Mouse (Mus musculus) limb, embryonic 13.5 days (tissue): ENCODE measurements around the gene Ctdspl. TPM values are rescaled to one million over a fixed set of nuclear protein-coding genes. Genes with fewer than 3 reads are reported as not detected.

Experiments
- ATAC-seq: fragments of 200-750 bp; cut with Nextera tagmentation; 2 replicates; pipeline ENCODE4 v1.8.0; 2017; ENCODE audit warnings: low read depth, moderate number of reproducible peaks, moderate TSS enrichment; ENCODE audit not compliant: low FRiP score
- H3K27ac ChIP-seq: fragments of 300-500 bp; sonication (generic); 2 replicates; pipeline ENCODE4 v1.5.1; 2015; ENCODE audit warnings: inconsistent platforms, mild to moderate bottlenecking, moderate library complexity
- H3K27me3 ChIP-seq: fragments of 300-500 bp; sonication (generic); 2 replicates; pipeline ENCODE4 v1.6.1; 2015; ENCODE audit warnings: mild to moderate bottlenecking, inconsistent platforms
- H3K36me3 ChIP-seq: fragments of 300-500 bp; sonication (generic); 2 replicates; pipeline ENCODE4 v1.6.1; 2015; ENCODE audit warnings: inconsistent platforms, mild to moderate bottlenecking, moderate library complexity
- H3K4me1 ChIP-seq: fragments of 300-500 bp; sonication (generic); 2 replicates; pipeline ENCODE4 v1.6.1; 2015; ENCODE audit warnings: inconsistent platforms
- H3K4me2 ChIP-seq: fragments of 300-500 bp; sonication (generic); replicated peaks from 2 replicates; pipeline ENCODE4 v1.6.1; 2015; ENCODE audit warnings: inconsistent platforms, mild to moderate bottlenecking, moderate library complexity
- H3K4me3 ChIP-seq: fragments of 300-500 bp; sonication (generic); 2 replicates; pipeline ENCODE4 v1.5.1; 2015; ENCODE audit warnings: moderate library complexity, mild to moderate bottlenecking, inconsistent platforms
- H3K9ac ChIP-seq: fragments of 300-500 bp; sonication (generic); 2 replicates; pipeline ENCODE4 v1.6.1; 2015; ENCODE audit warnings: mild to moderate bottlenecking, inconsistent platforms
- H3K9me3 ChIP-seq: fragments of 300-500 bp; sonication (generic); 2 replicates; pipeline ENCODE4 v1.6.1; 2016; ENCODE audit warnings: inconsistent platforms
- WGBS: fragments of 180-500 bp; shearing (Covaris S2); methylation state at CpG from one replicate; pipeline ENCODE4 v1.1.7; 2015; 5-methylcytosine and 5-hydroxymethylcytosine counted together
- polyA plus RNA-seq: library from polyadenylated mRNA; unstranded; fragments of >200 nt; fragmentation: Nextera tagmentation; extraction: Ambion mirVana; gene quantifications from 2 replicates; pipeline ENCODE4 v1.2.1, GENCODE M21; 2015

Ctdspl gene
- polyA plus RNA-seq, 1 experiment from 2014 or later, result 24.8 TPM

DNA sequence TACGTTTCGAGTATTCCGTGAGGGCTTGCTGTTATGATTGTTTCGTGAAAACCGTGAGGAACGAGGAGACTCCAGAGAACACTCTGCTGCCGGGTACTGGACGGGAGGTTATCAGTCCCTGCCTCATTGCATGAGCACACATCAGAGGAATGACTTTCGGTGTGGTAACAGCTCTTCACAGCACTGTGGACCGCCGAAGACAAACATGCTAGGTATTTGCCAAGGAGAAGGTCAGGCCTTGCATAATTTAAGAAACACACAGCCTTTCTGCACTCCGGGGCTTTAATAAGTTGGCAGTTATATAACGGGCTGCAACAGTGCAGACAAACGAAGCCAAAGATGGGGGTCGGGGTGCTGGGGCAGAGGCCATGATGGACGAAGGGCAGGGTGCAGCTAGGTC, 25.9 kb downstream of the Ctdspl start:
- no peak overlapping the region for H3K4me3 ChIP-seq
- WGBS, result 90% methylated on average over 16 of the region's 16 CpGs
- H3K27ac ChIP-seq, result no peak overlapping the region; the same call in 1 of the 2 replicates
- H3K36me3 ChIP-seq, result peaks cover 27% of the 10 kb centered on the region
- H3K4me2 ChIP-seq, result no peak overlapping the region
- H3K4me1 ChIP-seq, result peaks cover 27% of the 10 kb centered on the region
- ATAC-seq, result no peak
- no peak overlapping the region for H3K9ac ChIP-seq
- 0 out of 2 replicates have a peak, but pooled peaks cover 3% of the 10 kb centered on the region for H3K9me3 ChIP-seq
- H3K27me3 ChIP-seq, result no peaks in the 10 kb centered on the region

DNA sequence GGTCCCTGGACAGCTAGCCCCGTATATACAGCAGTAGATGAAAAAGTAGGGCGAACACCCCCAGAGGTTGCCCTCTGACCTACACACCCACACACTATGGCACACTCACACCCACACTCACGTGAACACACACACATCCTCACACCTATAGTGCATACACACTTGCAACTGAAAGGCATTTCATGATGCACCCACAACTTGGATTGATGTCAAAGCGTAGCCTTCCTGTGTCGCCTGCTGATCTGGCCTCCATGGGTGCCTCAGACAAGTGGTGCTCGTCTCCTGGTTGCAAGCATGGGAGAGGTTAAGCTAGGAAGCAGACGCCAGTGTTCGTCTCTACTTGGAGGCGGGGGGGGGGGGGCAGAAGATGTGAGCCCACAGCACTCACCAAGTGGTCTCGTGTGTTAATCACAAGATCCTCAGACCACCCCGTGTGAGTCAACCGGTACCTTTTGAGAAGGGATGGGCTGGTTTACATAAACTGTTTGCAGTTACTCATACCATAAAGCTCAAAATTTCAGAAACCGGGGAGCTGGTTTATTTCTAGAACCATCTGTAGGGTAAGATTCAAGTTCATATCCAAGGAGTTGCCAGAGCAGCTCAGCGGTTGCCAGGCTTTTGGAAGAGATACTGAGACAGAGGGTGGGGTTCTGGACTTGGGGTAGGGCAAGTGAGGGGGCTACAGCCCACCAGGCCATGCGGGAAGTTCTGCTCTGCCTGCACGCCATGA, 27.4 kb downstream of the Ctdspl start:
- H3K9ac ChIP-seq, result no peak overlapping the region
- peaks cover 34% of the 10 kb centered on the region for H3K36me3 ChIP-seq
- H3K27me3 ChIP-seq, result no peaks in the 10 kb centered on the region
- H3K27ac ChIP-seq, result no peak overlapping the region
- H3K4me3 ChIP-seq, result no peak overlapping the region
- WGBS, result 93% methylated on average over 16 of the region's 16 CpGs
- H3K9me3 ChIP-seq, result 0 out of 2 replicates have a peak, but pooled peaks cover 3% of the 10 kb centered on the region
- peaks cover 21% of the 10 kb centered on the region for H3K4me1 ChIP-seq
- no peak overlapping the region for H3K4me2 ChIP-seq
- ATAC-seq, result no peak

DNA sequence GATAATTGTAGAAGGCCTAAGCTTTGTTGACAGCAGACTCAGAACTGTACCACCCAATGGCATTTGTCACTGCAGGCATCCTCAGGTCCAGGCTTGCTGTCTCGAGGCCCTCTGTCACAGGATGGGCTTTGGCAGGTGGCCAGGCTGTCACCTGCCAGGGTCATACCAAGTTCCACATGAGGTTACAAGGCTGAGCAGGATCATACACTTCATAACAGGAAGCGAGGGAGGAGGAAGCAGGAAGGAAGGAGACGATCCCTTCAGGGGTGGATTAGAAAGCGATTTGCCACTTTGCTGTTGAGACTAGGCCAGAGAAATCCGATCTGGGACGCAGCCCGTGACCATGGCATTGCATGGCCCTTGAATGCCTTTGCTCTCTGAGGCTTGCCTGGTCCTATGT, 32.5 kb downstream of the Ctdspl start:
- no peak for ATAC-seq

DNA sequence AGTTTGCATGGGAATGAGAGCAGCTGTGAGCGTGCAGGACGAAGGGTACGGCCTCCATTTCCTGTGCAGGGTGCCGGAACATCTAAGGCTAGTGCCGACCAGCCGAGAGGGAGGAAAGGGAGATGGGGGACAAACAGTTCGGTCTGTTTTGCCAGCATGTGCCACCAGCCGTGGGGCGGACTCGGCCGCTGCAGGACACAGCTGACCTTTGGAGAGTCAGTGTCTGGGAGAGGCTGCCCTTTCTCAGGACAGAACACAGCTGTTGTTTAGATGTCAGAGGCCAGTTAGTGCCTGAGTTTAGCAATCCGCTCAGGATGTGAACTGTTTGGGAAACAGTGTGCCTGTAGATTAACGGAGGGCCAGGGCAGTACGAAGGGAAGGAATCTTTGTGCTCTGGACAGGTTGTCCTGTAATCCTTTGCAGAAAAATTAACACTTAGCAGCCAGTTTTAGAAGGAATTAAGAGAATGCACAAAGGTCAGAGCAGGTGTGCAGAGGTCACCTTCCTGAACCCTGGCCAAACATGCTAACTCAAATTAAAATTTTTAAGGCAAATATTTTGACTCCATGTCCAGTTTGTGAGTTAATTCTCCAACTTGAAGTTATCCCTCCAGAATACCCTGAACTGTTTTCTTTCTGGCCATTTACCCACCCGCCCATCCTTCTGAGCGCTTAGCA, 34.3 kb downstream of the Ctdspl start:
- Histone ChIP-seq H3K9me3 (no peaks in the 10 kb centered on the region), H3K4me3 (no peak overlapping the region), H3K9ac (peak overlapping the region; percentile 31; the same call in 1 of the 2 replicates), H3K4me1 (peaks cover 49% of the 10 kb centered on the region), H3K27me3 (no peaks in the 10 kb centered on the region), H3K27ac (peak overlapping the region; percentile 63), H3K36me3 (peaks cover 23% of the 10 kb centered on the region), H3K4me2 (peak overlapping the region; percentile 27)
- no peak for ATAC-seq
- WGBS, result 22% methylated on average over 16 of the region's 16 CpGs

More for the DNA sequence above, 32.5 kb downstream of the Ctdspl start:
- no peak overlapping the region for H3K4me2 ChIP-seq
- H3K9ac ChIP-seq, result no peak overlapping the region
- H3K27ac ChIP-seq, result no peak overlapping the region
- H3K36me3 ChIP-seq, result peaks cover 25% of the 10 kb centered on the region; the same call in 1 of the 2 replicates
- peaks cover 35% of the 10 kb centered on the region for H3K4me1 ChIP-seq
- 61% methylated on average over 7 of the region's 7 CpGs for WGBS
- H3K9me3 ChIP-seq, result 0 out of 2 replicates have a peak, but pooled peaks cover 3% of the 10 kb centered on the region
- H3K4me3 ChIP-seq, result no peak overlapping the region
- H3K27me3 ChIP-seq, result no peaks in the 10 kb centered on the region

DNA sequence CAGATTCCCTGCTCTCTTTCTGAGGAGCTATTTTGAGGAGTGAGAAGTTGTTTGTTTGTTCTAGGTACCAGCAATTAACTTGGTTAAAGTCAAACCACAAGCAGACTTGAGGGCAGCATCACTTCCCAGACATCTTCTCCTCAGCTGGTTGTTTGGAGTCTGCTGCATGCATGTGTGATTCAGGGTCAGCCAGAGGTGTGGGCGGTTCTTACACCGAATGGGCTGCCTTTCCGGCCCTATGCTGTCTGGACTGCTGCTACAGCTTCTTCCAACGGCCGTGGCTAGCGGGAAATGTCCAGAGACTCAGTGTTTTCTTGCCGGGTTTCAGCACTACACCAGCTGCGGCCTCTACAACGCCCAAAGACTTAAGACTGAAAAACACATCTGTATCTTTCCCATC, 36.9 kb downstream of the Ctdspl start:
- 80% methylated on average over 9 of the region's 9 CpGs for WGBS

DNA sequence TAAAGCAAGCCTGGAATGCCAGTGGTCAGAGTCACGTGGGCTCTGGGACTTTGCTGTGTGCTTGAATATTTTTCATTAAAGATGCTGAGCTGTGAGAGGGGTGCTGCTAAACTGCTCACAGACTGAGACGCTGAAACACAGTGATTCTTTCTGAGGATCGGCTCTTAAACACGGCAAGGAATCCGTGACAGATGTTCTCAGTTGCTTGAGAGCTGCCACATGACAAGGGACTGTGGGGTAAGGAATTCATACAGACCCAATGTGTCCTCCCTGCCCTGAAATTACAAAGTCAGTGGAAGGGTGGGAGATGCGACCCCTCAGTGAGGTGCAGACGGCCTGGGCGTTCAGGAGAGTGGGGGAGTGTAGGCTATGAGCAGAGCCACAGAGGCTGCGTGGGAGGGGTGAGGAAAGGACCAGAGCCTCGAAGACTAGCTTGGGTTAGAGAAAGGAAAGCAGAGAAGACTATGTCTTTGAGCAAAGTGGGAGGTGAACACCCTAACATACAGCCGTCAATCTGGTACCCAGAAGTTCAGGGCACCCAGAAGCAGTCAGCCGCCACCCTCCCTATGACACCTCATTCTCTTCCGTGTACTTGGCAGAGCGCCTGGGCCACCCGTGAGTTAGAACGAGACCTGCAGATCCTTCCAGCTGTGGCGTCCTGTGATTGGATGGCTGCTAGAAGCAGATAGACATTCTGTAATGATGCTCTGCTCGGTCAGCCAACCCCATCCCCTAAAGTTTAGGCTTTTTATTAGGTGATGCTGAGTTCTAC, 38.2 kb downstream of the Ctdspl start:
- peaks cover 35% of the 10 kb centered on the region for H3K36me3 ChIP-seq
- peak overlapping the region; percentile 21 for H3K4me2 ChIP-seq
- H3K4me3 ChIP-seq, result no peak overlapping the region
- peak overlapping the region; percentile 74 for H3K27ac ChIP-seq
- peaks cover 8% of the 10 kb centered on the region; the same call in 1 of the 2 replicates for H3K9me3 ChIP-seq
- H3K9ac ChIP-seq, result 0 out of 2 replicates have a peak overlapping the region, but pooled peaks have one; percentile 4
- peaks cover 44% of the 10 kb centered on the region for H3K4me1 ChIP-seq
- 43% methylated on average over 18 of the region's 18 CpGs for WGBS
- H3K27me3 ChIP-seq, result no peaks in the 10 kb centered on the region
- ATAC-seq, result peak; percentile 62

More for the DNA sequence above, 36.9 kb downstream of the Ctdspl start:
- H3K36me3 ChIP-seq, result peaks cover 37% of the 10 kb centered on the region
- no peak overlapping the region for H3K27ac ChIP-seq
- no peak overlapping the region for H3K9ac ChIP-seq
- H3K4me3 ChIP-seq, result no peak overlapping the region
- ATAC-seq, result no peak
- peaks cover 49% of the 10 kb centered on the region for H3K4me1 ChIP-seq
- peaks cover 8% of the 10 kb centered on the region; the same call in 1 of the 2 replicates for H3K9me3 ChIP-seq
- H3K27me3 ChIP-seq, result no peaks in the 10 kb centered on the region
- H3K4me2 ChIP-seq, result no peak overlapping the region

DNA sequence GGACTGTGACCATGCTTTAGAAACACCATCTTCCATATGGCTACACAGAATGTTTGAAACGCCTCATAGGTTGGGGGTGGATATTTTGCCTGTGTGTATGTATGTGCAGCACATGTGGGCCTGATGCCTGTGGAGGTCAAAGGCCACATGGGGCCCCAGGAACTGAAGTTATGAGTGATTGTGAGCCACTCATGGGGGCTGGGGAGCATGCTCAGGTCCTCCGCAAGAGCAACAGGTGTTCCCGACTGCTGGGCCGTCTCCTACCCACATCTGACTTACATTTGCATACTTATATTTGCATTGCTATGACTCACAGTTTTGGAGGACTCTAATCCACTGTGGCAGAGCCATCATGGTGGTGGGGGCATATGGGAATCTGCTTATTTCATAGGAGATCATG, 43.6 kb downstream of the Ctdspl start:
- Histone ChIP-seq H3K4me2 (no peak overlapping the region), H3K4me1 (peaks cover 34% of the 10 kb centered on the region), H3K4me3 (no peak overlapping the region), H3K9ac (no peak overlapping the region), H3K27me3 (no peaks in the 10 kb centered on the region), H3K36me3 (peaks cover 53% of the 10 kb centered on the region), H3K9me3 (peaks cover 8% of the 10 kb centered on the region; the same call in 1 of the 2 replicates), H3K27ac (no peak overlapping the region)
- WGBS, result 65% methylated on average over 4 of the region's 4 CpGs
- ATAC-seq, result no peak

DNA sequence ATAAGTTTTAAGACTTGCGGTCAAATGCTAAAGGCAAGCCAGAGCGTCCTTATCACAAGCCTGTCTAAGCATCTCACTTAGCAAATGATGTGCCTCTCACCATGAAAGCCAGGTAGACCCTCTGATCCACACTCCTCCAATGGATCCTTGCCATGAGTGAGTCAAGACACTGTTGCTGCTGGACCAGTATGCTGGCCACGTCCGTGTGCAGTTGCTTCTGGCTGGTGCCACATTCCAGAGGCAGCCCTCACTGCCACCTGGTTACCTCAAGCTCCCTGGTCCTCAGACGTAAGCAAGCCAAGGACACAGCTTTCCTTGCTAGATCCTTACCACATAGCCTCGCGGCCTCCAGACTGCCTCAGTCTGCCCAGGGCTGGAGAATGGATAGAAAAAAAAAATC, 46.8 kb downstream of the Ctdspl start:
- no peaks in the 10 kb centered on the region for H3K27me3 ChIP-seq
- H3K4me3 ChIP-seq, result no peak overlapping the region
- H3K9ac ChIP-seq, result no peak overlapping the region
- no peak overlapping the region for H3K4me2 ChIP-seq
- H3K27ac ChIP-seq, result peak overlapping the region; percentile 77; the same call in 1 of the 2 replicates
- H3K36me3 ChIP-seq, result peaks cover 25% of the 10 kb centered on the region
- no peak for ATAC-seq
- H3K9me3 ChIP-seq, result no peaks in the 10 kb centered on the region
- 82% methylated on average over 7 of the region's 7 CpGs for WGBS
- H3K4me1 ChIP-seq, result peaks cover 57% of the 10 kb centered on the region

DNA sequence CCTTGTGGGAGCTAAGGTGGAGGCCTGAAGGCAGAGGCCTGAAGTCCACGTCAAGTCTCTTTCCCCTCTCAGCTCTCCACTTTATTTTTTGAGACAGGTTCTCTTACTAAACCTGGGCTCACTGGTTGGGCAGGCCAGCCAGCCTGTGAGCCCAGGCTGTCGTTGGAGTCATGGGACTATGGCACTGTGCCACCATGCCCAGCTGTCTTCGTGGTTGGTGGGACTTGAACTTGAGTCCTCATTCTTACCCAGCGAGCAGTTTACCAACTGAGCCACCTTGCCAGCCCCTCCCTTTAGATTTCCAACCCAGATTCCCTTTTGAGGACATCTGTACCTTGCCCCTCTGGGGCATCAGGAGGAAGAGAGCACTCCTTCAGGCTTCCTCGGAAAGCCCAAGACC, 47.3 kb downstream of the Ctdspl start:
- Histone ChIP-seq H3K36me3 (peaks cover 24% of the 10 kb centered on the region), H3K9ac (peak overlapping the region; percentile 43; the same call in 1 of the 2 replicates), H3K4me1 (peaks cover 62% of the 10 kb centered on the region), H3K4me2 (no peak overlapping the region), H3K27ac (peak overlapping the region; percentile 77; the same call in 1 of the 2 replicates), H3K4me3 (no peak overlapping the region), H3K9me3 (no peaks in the 10 kb centered on the region), H3K27me3 (no peaks in the 10 kb centered on the region)
- no peak for ATAC-seq
- 80% methylated on average over 5 of the region's 5 CpGs for WGBS

DNA sequence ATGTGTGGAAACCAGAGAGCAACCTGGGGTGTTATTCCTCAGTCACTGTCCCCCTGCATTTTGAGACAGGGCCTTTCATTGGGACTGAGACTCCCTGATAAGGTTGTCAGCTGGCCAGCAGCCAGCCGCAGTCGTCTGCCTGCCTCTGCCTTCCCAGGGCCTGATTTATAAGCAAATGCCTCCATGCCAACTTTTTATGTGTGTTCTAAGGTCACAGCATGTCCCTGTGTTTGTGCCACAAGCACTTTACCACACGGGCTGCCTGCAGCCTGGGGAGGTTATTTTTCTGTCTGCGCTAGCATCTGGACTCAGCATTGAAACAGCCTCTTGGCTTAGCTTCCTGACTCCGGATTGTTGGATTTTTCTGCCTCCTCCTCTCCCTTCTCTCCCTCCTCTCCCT, 47.9 kb downstream of the Ctdspl start:
- Histone ChIP-seq H3K4me1 (peaks cover 67% of the 10 kb centered on the region), H3K4me2 (peak overlapping the region; percentile 25; the same call in 1 of the 2 replicates), H3K27me3 (no peaks in the 10 kb centered on the region), H3K9me3 (no peaks in the 10 kb centered on the region), H3K9ac (peak overlapping the region; percentile 43), H3K27ac (peak overlapping the region; percentile 77), H3K4me3 (no peak overlapping the region), H3K36me3 (peaks cover 23% of the 10 kb centered on the region)
- WGBS, result 19% methylated on average over 5 of the region's 5 CpGs
- ATAC-seq, result no peak

DNA sequence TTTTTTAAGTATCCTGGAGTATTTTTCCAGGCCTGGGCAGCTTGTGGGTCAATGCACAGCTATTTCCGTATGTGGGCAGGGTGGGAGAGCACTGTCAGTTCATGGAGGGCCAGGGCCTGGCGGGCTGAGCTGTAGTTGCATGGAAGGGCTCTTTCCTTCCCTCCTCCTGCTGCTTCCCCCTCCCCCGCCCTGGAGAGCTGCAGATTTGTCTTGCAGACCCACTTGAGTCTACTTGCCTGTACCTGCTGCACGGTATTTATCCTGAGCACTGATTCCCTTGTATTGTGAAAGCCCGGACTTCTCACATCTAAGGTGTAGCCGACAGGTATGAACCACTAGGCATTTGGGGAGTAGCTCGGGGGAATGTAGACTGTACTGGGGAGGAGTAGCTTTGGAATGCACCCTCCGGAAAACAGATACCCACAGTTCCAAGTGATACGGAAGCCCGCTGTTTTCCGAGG, 49.0 kb downstream of the Ctdspl start:
- no peaks in the 10 kb centered on the region for H3K9me3 ChIP-seq
- H3K4me2 ChIP-seq, result 0 out of 2 replicates have a peak overlapping the region, but pooled peaks have one; percentile 7
- H3K4me3 ChIP-seq, result no peak overlapping the region
- peaks cover 73% of the 10 kb centered on the region for H3K4me1 ChIP-seq
- H3K27ac ChIP-seq, result peak overlapping the region; percentile 77
- H3K36me3 ChIP-seq, result peaks cover 14% of the 10 kb centered on the region
- no peaks in the 10 kb centered on the region for H3K27me3 ChIP-seq
- H3K9ac ChIP-seq, result no peak overlapping the region
- WGBS, result 43% methylated on average over 11 of the region's 11 CpGs
- ATAC-seq, result no peak; the same call in 1 of the 2 replicates
